Mouse (Mus musculus): Measurements from ENCODE around the gene Fam83g. TPM values are rescaled to one million over a fixed set of nuclear protein-coding genes. Genes with fewer than 3 reads are reported as not detected.

Gene Fam83g
- polyA plus RNA-seq, 1 experiment from 2014 or later, result 2.1 TPM

DNA sequence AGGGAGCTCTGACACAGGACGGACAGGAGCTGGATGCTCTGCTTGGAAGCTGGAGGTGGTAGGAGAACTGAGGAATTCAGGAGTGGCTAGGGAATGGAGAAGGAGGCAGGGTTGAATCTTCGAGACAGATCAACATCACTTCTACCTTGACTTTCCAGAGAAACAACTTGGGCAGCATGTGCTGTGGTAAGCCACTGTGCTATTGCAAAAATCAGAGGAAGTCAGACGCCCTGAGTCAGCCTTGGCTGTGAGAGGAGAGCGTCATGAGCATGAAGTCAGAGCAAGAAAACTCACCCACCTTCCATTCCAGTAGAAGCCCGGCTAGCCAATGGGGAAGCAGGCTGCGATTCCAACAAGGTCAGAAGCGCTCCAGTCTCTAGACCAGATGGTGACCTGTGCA, 41.8 kb upstream of the Fam83g start:
- no peaks in the 10 kb centered on the region for H3K9me3 ChIP-seq (ENCODE audit: low read depth, low read length)
- DNase-seq (no peak), ATAC-seq (ENCODE audit: insufficient read depth) (no peak)
- H3K4me3 ChIP-seq (ENCODE audit: low read depth, low read length), result no peak overlapping the region
- WGBS, result 76% methylated on average over 7 of the region's 7 CpGs
- peaks cover 3% of the 10 kb centered on the region for H3K4me1 ChIP-seq (ENCODE audit: insufficient read depth)
- no peak overlapping the region for H3K27ac ChIP-seq (ENCODE audit: low read depth)
- no peak for TF ChIP-seq CTCF (IDR thresholded peaks at IDR 0.05; ENCODE audit: low read depth)
- H3K27me3 ChIP-seq (ENCODE audit: insufficient read depth, low read length), result no peaks in the 10 kb centered on the region
- H3K4me2 ChIP-seq, result no peak overlapping the region
- H3K36me3 ChIP-seq (ENCODE audit: insufficient read depth), result no peaks in the 10 kb centered on the region
- H3K9ac ChIP-seq, result no peak overlapping the region

GRCm38 (mm10) chr11:61643184-61643961, 40.5 kb upstream of the Fam83g start:
- no peaks in the 10 kb centered on the region for H3K36me3 ChIP-seq (ENCODE audit: insufficient read depth)
- no peak for DNase-seq
- no peak overlapping the region for H3K4me2 ChIP-seq
- no peak overlapping the region for H3K9ac ChIP-seq
- 63% methylated on average over 5 of the region's 5 CpGs for WGBS
- no peaks in the 10 kb centered on the region for H3K27me3 ChIP-seq (ENCODE audit: insufficient read depth, low read length)
- no peak for TF ChIP-seq CTCF (IDR thresholded peaks at IDR 0.05; ENCODE audit: low read depth)
- no peaks in the 10 kb centered on the region for H3K9me3 ChIP-seq (ENCODE audit: low read depth, low read length)
- no peak overlapping the region for H3K27ac ChIP-seq (ENCODE audit: low read depth)
- no peak for ATAC-seq (ENCODE audit: insufficient read depth)
- H3K4me3 ChIP-seq (ENCODE audit: low read depth, low read length), result no peak overlapping the region
- peaks cover 3% of the 10 kb centered on the region for H3K4me1 ChIP-seq (ENCODE audit: insufficient read depth)

DNA sequence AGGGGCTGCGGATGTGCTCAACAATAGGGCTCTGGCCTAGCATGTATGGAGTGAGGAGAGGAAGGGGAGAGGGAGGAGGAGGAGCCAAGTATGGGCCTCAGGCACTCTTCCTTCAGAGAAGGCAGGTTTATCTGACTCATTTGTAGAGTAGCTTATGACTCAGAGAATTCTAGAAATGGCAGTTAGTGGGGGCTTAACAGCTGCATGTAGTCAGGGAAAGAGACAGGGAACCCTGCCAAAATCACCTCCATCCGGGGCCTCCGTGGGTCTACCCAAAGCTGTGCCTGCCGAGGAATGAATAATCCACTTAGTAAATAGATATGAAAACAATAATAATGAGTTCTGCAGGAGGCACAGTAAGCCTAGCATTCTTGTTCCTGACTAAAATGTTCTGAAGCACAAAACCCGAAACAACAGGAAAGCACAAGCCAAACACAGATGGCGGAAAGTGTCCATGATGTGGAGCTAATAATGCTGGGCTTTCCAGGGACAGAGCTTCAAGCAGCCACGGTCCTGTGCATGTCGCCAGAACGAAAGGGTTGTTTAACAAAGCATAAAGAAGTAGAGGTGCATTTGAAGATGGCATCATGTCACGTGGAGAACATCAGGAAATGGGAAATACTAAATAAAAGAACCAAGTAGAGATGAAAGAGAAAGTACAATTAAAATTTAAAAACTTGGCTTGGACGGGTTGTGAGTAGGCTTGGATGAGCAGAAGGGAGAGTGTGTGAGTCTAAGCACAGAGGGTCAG, 39.1 kb upstream of the Fam83g start:
- H3K4me1 ChIP-seq (ENCODE audit: insufficient read depth), result peaks cover 3% of the 10 kb centered on the region
- DNase-seq, result peak; percentile 78
- no peak overlapping the region for H3K9ac ChIP-seq
- no peak for TF ChIP-seq CTCF (IDR thresholded peaks at IDR 0.05; ENCODE audit: low read depth)
- H3K4me3 ChIP-seq (ENCODE audit: low read depth, low read length), result no peak overlapping the region
- no peaks in the 10 kb centered on the region for H3K9me3 ChIP-seq (ENCODE audit: low read depth, low read length)
- no peaks in the 10 kb centered on the region for H3K27me3 ChIP-seq (ENCODE audit: insufficient read depth, low read length)
- no peak overlapping the region for H3K4me2 ChIP-seq
- peak overlapping the region; percentile 59 for H3K27ac ChIP-seq (ENCODE audit: low read depth)
- ATAC-seq (ENCODE audit: insufficient read depth), result peak; percentile 41; the same call in 1 of the 2 replicates
- no peaks in the 10 kb centered on the region for H3K36me3 ChIP-seq (ENCODE audit: insufficient read depth)
- 34% methylated on average over 11 of the region's 11 CpGs for WGBS

DNA sequence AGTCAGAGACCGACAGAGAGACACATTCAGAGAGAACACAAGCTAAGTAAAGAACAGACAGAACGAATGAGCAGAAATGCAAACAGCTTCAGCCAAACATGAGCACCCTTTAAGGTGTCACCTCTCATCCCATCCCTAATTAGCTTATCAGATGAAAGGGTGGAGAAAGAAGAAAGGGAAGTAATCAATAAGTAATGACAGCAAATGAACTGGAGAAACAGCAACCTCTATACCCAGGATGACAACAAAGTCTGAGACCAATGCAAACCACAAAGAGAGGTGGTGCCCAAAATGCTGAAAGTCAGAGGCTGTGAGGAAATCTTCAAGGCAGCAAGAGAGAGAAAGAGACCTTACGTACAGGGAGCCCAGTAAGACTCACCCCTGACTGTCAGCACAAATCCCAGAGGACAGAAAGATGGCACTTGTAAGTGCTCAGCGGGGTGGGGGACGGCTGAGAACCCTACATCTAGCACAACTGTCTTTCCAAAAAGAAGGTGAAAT, 38.5 kb upstream of the Fam83g start:
- WGBS, result 55% methylated on average over 5 of the region's 5 CpGs
- H3K27ac ChIP-seq (ENCODE audit: low read depth), result peak overlapping the region; percentile 59; the same call in 1 of the 2 replicates
- H3K4me1 ChIP-seq (ENCODE audit: insufficient read depth), result peaks cover 3% of the 10 kb centered on the region
- ATAC-seq (ENCODE audit: insufficient read depth), result no peak
- no peak overlapping the region for H3K4me3 ChIP-seq (ENCODE audit: low read depth, low read length)
- H3K36me3 ChIP-seq (ENCODE audit: insufficient read depth), result no peaks in the 10 kb centered on the region
- DNase-seq, result no peak
- no peak for TF ChIP-seq CTCF (IDR thresholded peaks at IDR 0.05; ENCODE audit: low read depth)
- no peaks in the 10 kb centered on the region for H3K9me3 ChIP-seq (ENCODE audit: low read depth, low read length)
- H3K27me3 ChIP-seq (ENCODE audit: insufficient read depth, low read length), result no peaks in the 10 kb centered on the region
- no peak overlapping the region for H3K9ac ChIP-seq
- H3K4me2 ChIP-seq, result no peak overlapping the region

- 58% methylated on average over 2 of the region's 2 CpGs for WGBS
- ATAC-seq (ENCODE audit: insufficient read depth) (no peak), DNase-seq (no peak)
- Histone ChIP-seq H3K4me2 (no peak overlapping the region), H3K4me1 (ENCODE audit: insufficient read depth) (peaks cover 3% of the 10 kb centered on the region), H3K4me3 (ENCODE audit: low read depth, low read length) (no peak overlapping the region), H3K9ac (no peak overlapping the region), H3K27me3 (ENCODE audit: insufficient read depth, low read length) (no peaks in the 10 kb centered on the region), H3K9me3 (ENCODE audit: low read depth, low read length) (no peaks in the 10 kb centered on the region), H3K36me3 (ENCODE audit: insufficient read depth) (no peaks in the 10 kb centered on the region), H3K27ac (ENCODE audit: low read depth) (no peak overlapping the region)
- TF ChIP-seq CTCF (IDR thresholded peaks at IDR 0.05; ENCODE audit: low read depth), result no peak
Observed at GRCm38 (mm10) chr11:61646499-61647039, 37.3 kb upstream of the Fam83g start.

GRCm38 (mm10) chr11:61647110-61647910, 36.6 kb upstream of the Fam83g start:
- no peaks in the 10 kb centered on the region for H3K9me3 ChIP-seq (ENCODE audit: low read depth, low read length)
- H3K27ac ChIP-seq (ENCODE audit: low read depth), result no peak overlapping the region
- no peaks in the 10 kb centered on the region for H3K27me3 ChIP-seq (ENCODE audit: insufficient read depth, low read length)
- WGBS, result 71% methylated on average over 10 of the region's 10 CpGs
- TF ChIP-seq CTCF (IDR thresholded peaks at IDR 0.05; ENCODE audit: low read depth), result no peak
- ATAC-seq (ENCODE audit: insufficient read depth), result no peak
- H3K9ac ChIP-seq, result no peak overlapping the region
- H3K4me1 ChIP-seq (ENCODE audit: insufficient read depth), result peaks cover 3% of the 10 kb centered on the region
- no peak overlapping the region for H3K4me3 ChIP-seq (ENCODE audit: low read depth, low read length)
- DNase-seq, result no peak
- H3K36me3 ChIP-seq (ENCODE audit: insufficient read depth), result no peaks in the 10 kb centered on the region
- no peak overlapping the region for H3K4me2 ChIP-seq
